Mouse (Mus musculus) midbrain, embryonic 10.5 days (tissue): ENCODE measurements around the gene Phgr1. TPM values are rescaled to one million over a fixed set of nuclear protein-coding genes. Genes with fewer than 3 reads are reported as not detected.

Experiments
- DNase-seq: peaks from one replicate; pipeline ENCODE4 v3.0.0-alpha.2; 2017; ENCODE audit warnings: low spot score
- H3K27ac ChIP-seq: fragments of 300-500 bp; sonication (generic); replicated peaks from 2 replicates; pipeline ENCODE4 v1.5.1; 2016; ENCODE audit warnings: mild to moderate bottlenecking
- H3K27me3 ChIP-seq: fragments of 300-500 bp; sonication (generic); 2 replicates; pipeline ENCODE4 v1.6.1; 2016; ENCODE audit warnings: low read depth, mild to moderate bottlenecking; ENCODE audit not compliant: poor library complexity, severe bottlenecking
- H3K36me3 ChIP-seq: fragments of 300-500 bp; sonication (generic); 2 replicates; pipeline ENCODE4 v1.6.1; 2016; ENCODE audit warnings: mild to moderate bottlenecking, moderate library complexity
- H3K4me1 ChIP-seq: fragments of 300-500 bp; sonication (generic); 2 replicates; pipeline ENCODE4 v1.6.1; 2016
- H3K4me3 ChIP-seq: fragments of 300-500 bp; sonication (generic); 2 replicates; pipeline ENCODE4 v1.5.1; 2016; ENCODE audit warnings: mild to moderate bottlenecking, moderate library complexity
- H3K9me3 ChIP-seq: fragments of 300-500 bp; sonication (generic); replicated peaks from 2 replicates; pipeline ENCODE4 v1.6.1; 2016; ENCODE audit warnings: mild to moderate bottlenecking
- WGBS: fragments of 180-500 bp; shearing (Covaris S2); methylation state at CpG from one replicate; pipeline ENCODE4 v1.1.7; 2016; 5-methylcytosine and 5-hydroxymethylcytosine counted together
- polyA plus RNA-seq: library from polyadenylated mRNA; unstranded; fragments of >200 nt; fragmentation: Nextera tagmentation; extraction: Ambion mirVana; gene quantifications from 2 replicates; pipeline ENCODE4 v1.2.1, GENCODE M21; 2016

Phgr1 gene
- polyA plus RNA-seq, 1 experiment from 2014 or later = not detected

DNA sequence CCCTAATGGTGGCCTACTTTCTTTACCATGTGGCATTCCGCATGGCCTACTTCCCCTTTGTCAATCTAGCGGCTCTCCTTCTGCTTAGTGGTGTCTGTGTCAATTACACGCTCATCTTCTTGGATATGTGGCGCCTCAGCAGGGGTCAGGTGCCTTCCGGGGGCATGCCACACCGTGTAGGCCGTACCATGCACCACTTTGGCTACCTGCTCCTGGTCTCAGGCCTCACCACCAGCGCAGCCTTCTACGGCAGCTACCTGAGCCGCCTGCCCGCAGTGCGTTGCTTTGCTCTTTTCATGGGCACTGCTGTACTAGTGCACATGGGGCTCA lies 17.6 kb downstream of the Phgr1 start:
- peaks cover 13% of the 10 kb centered on the region for H3K4me1 ChIP-seq
- H3K27me3 ChIP-seq = peaks cover 53% of the 10 kb centered on the region
- DNase-seq = no peak
- peak overlapping the region; percentile 32 for H3K4me3 ChIP-seq
- peaks cover 6% of the 10 kb centered on the region; the same call in 1 of the 2 replicates for H3K36me3 ChIP-seq
- H3K9me3 ChIP-seq = no peaks in the 10 kb centered on the region
- 53% methylated on average over 12 of the region's 12 CpGs for WGBS
- H3K27ac ChIP-seq = no peak overlapping the region

GRCm38 (mm10) chr2:118790551-118791525 lies 18.3 kb downstream of the Phgr1 start:
- H3K9me3 ChIP-seq = no peaks in the 10 kb centered on the region
- WGBS = 29% methylated on average over 44 of the region's 44 CpGs
- H3K36me3 ChIP-seq = peaks cover 6% of the 10 kb centered on the region; the same call in 1 of the 2 replicates
- H3K4me1 ChIP-seq = peaks cover 13% of the 10 kb centered on the region
- H3K27ac ChIP-seq = no peak overlapping the region
- peak overlapping the region; percentile 32 for H3K4me3 ChIP-seq
- peaks cover 53% of the 10 kb centered on the region for H3K27me3 ChIP-seq
- DNase-seq = peak; percentile 70

GRCm38 (mm10) chr2:118791591-118792258 lies 19.2 kb downstream of the Phgr1 start:
- WGBS = 92% methylated on average over 26 of the region's 26 CpGs
- Histone ChIP-seq H3K4me1 (peaks cover 13% of the 10 kb centered on the region), H3K9me3 (no peaks in the 10 kb centered on the region), H3K36me3 (peaks cover 6% of the 10 kb centered on the region; the same call in 1 of the 2 replicates), H3K4me3 (no peak overlapping the region), H3K27ac (no peak overlapping the region), H3K27me3 (peaks cover 52% of the 10 kb centered on the region)
- DNase-seq = no peak

- Histone ChIP-seq H3K4me1 (peaks cover 13% of the 10 kb centered on the region), H3K27ac (no peak overlapping the region), H3K36me3 (peaks cover 5% of the 10 kb centered on the region; the same call in 1 of the 2 replicates), H3K27me3 (peaks cover 47% of the 10 kb centered on the region), H3K4me3 (no peak overlapping the region), H3K9me3 (no peaks in the 10 kb centered on the region)
- DNase-seq = no peak
- WGBS = 83% methylated on average over 4 of the region's 4 CpGs
Observed at GRCm38 (mm10) chr2:118792259-118792613, 19.7 kb downstream of the Phgr1 start.

- Histone ChIP-seq H3K27ac (no peak overlapping the region), H3K36me3 (peaks cover 3% of the 10 kb centered on the region; the same call in 1 of the 2 replicates), H3K4me1 (peaks cover 13% of the 10 kb centered on the region), H3K9me3 (no peaks in the 10 kb centered on the region), H3K4me3 (no peak overlapping the region), H3K27me3 (peaks cover 36% of the 10 kb centered on the region)
- no peak for DNase-seq
- 77% methylated on average over 4 of the region's 4 CpGs for WGBS
Observed at GRCm38 (mm10) chr2:118793636-118794035, 21.1 kb downstream of the Phgr1 start.

GRCm38 (mm10) chr2:118802542-118803118 lies 30.1 kb downstream of the Phgr1 start:
- no peaks in the 10 kb centered on the region for H3K27me3 ChIP-seq
- no peak overlapping the region for H3K27ac ChIP-seq
- no peak overlapping the region for H3K4me3 ChIP-seq
- H3K9me3 ChIP-seq = no peaks in the 10 kb centered on the region
- no peaks in the 10 kb centered on the region for H3K36me3 ChIP-seq
- WGBS = 70% methylated on average over 4 of the region's 4 CpGs
- no peak for DNase-seq
- H3K4me1 ChIP-seq = no peaks in the 10 kb centered on the region

- DNase-seq = no peak
- Histone ChIP-seq H3K27me3 (no peaks in the 10 kb centered on the region), H3K9me3 (no peaks in the 10 kb centered on the region), H3K4me3 (no peak overlapping the region), H3K27ac (no peak overlapping the region), H3K36me3 (no peaks in the 10 kb centered on the region), H3K4me1 (no peaks in the 10 kb centered on the region)
- WGBS = 89% methylated on average over 2 of the region's 2 CpGs
Observed at GRCm38 (mm10) chr2:118804474-118804873, 31.9 kb downstream of the Phgr1 start.

DNA sequence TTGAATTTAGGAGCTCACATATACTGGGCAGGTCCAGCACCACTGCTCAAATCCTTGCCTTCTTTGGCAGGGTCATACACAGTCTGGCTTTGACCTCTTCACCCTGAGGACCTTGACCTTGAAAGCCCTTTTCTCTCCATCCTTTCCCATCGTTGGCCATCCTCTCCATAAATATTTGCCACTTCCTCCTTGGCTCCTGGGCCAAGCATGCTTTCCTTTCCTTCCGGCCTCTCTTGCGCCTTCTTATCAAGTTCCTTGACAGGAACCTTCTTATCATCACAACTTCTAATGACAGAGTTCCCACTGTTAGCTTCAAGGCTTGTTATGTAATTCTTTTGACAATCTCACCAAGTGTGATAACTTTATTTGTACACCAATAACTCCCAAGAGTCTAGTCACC lies 32.6 kb downstream of the Phgr1 start:
- DNase-seq = no peak
- Histone ChIP-seq H3K36me3 (no peaks in the 10 kb centered on the region), H3K4me1 (no peaks in the 10 kb centered on the region), H3K27me3 (no peaks in the 10 kb centered on the region), H3K27ac (no peak overlapping the region), H3K4me3 (no peak overlapping the region), H3K9me3 (no peaks in the 10 kb centered on the region)
- WGBS = 80% methylated on average over 3 of the region's 3 CpGs

GRCm38 (mm10) chr2:118805756-118806155 lies 33.2 kb downstream of the Phgr1 start:
- no peak overlapping the region for H3K27ac ChIP-seq
- no peak for DNase-seq
- WGBS = 52% methylated on average over 3 of the region's 3 CpGs
- H3K36me3 ChIP-seq = no peaks in the 10 kb centered on the region
- H3K4me1 ChIP-seq = no peaks in the 10 kb centered on the region
- no peak overlapping the region for H3K4me3 ChIP-seq
- no peaks in the 10 kb centered on the region for H3K27me3 ChIP-seq
- H3K9me3 ChIP-seq = no peaks in the 10 kb centered on the region

GRCm38 (mm10) chr2:118806860-118807259 lies 34.3 kb downstream of the Phgr1 start:
- 75% methylated on average over 4 of the region's 4 CpGs for WGBS
- Histone ChIP-seq H3K27ac (no peak overlapping the region), H3K36me3 (no peaks in the 10 kb centered on the region), H3K27me3 (no peaks in the 10 kb centered on the region), H3K9me3 (no peaks in the 10 kb centered on the region), H3K4me1 (no peaks in the 10 kb centered on the region), H3K4me3 (no peak overlapping the region)
- no peak for DNase-seq

GRCm38 (mm10) chr2:118810861-118811260 lies 38.3 kb downstream of the Phgr1 start:
- Histone ChIP-seq H3K9me3 (no peaks in the 10 kb centered on the region), H3K4me1 (peaks cover 22% of the 10 kb centered on the region), H3K27ac (no peak overlapping the region), H3K27me3 (no peaks in the 10 kb centered on the region), H3K36me3 (peaks cover 8% of the 10 kb centered on the region), H3K4me3 (no peak overlapping the region)
- DNase-seq = no peak
- WGBS = 51% methylated on average over 2 of the region's 2 CpGs

DNA sequence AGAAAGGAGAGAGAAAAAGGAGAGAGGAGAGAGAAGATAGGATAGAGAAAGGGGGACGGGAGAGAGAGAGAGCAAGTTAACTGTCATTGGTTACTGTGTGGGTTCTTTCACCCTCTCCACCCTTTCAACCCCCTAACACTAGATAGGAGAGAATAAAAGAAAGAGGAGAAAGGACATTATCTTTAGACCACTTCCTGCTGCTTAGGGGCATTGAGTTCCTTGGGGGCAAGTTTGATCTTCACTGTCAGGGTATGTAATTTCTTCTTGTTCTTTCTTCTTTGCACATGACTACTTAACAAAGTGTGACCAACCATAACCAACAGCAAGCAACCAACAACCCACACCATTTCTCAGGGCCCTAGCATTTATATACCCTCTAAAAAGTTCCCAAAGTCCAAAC lies 40.2 kb downstream of the Phgr1 start:
- H3K4me3 ChIP-seq = no peak overlapping the region
- no peak overlapping the region for H3K27ac ChIP-seq
- WGBS = 85% methylated on average over 1 of the region's 1 CpGs
- H3K9me3 ChIP-seq = no peaks in the 10 kb centered on the region
- DNase-seq = no peak
- peaks cover 23% of the 10 kb centered on the region for H3K4me1 ChIP-seq
- peaks cover 24% of the 10 kb centered on the region for H3K36me3 ChIP-seq
- H3K27me3 ChIP-seq = no peaks in the 10 kb centered on the region
